Mouse (Mus musculus) WW6 (cell line): ENCODE results near the gene Nr2f6.
"Not testable (repeated sequence)": the region's sequence is repeated elsewhere in the genome, so short reads cannot be mapped to it uniquely, and the experiment has no call there.

ENCODE experiments used
- DNase-seq: peaks from one replicate; pipeline ENCODE4 v3.0.0-alpha.2; 2013; ENCODE audit warnings: low read depth, low spot score

Nr2f6 gene

DNA sequence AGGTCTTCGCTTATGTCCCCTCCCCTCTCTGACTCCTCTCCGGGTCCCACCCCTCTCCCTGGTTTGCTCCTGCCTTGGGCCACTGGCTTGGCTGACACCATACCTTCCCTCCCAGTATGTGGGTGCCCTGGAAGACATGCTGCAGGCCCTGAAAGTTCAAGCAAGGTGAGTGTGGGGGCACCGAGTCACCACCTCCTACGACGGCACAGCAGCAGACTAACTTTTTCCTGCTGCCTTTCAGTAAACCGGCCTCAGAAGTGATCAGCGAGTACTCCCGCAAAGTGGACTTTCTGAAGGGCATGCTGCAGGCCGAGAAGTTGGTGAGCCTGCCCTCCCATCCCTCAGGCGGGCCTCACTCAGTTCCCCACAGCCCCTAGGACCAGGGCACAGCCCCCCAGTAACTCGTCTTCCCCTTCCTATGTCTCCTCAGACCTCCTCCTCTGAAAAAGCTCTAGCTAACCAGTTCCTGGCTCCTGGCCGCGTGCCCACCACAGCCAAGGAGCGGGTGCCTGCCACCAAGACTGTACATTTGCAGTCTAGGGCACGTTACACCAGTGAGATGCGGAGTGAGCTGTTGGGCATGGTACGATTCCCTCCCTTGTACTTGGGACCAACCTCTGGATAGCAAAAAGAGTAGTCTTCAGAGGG is 14.1 kb downstream of the Nr2f6 start:
- no peak for DNase-seq

DNA sequence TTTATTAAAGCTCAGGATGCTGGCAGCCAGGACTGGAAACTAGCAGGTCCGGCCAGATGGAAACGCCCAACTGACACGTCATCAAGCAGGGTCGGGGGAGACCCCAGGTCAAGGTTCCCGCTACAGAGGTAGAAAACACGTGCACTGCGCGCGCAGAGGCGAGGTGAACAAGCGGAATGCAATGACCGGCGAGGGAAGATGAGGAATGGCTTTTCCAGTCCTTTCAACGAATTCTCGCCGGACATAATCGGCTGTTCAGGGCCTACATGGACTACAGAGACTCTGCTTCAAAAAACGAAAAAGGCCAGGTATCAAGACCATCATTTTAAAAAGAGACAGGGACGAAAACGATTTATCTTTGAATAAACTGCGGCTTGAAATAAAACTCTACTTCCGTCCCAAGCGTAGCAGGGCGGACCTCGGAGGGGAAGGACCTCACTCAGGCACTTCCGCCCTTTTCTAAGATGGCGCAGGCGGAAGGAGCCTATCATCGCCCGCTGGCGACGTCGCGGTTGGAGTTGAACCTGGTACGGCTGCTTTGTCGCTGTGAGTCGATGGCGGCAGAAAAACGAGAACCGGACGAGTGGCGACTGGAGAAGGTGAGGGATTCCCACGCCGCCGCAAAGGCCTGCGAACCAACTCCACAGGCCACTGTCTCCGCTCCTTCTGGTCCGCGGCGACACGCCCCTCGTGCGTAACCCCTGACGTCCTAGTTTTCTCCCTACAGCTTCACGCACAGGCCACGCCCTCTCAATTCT is 14.8 kb downstream of the Nr2f6 start, which contains the start of gene Use1:
TSS of gene Use1 (plus strand) at position 78 of the 758 bp plus-strand sequence.
- DNase-seq = peak; percentile 97

DNA sequence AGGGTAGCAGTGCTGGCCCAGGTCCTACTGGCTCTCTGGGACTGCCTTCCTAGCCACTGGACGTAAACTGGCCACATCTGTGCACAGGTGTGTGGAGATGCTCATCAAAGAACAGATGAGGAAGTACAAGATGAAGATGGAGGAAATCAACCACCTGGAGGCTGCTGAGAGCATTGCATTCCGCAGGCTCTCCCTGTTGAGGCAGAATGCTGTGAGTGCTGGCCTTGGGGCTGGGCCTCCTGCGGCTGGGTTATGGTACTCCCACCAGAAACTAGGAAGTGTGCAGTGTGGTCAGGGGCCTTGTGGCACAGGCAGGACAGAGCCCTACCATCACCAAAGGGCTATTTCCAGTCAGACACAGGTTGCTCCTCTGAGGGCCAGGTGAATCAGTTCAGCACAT is 23.7 kb downstream of the Nr2f6 start:
- DNase-seq = no peak

DNA sequence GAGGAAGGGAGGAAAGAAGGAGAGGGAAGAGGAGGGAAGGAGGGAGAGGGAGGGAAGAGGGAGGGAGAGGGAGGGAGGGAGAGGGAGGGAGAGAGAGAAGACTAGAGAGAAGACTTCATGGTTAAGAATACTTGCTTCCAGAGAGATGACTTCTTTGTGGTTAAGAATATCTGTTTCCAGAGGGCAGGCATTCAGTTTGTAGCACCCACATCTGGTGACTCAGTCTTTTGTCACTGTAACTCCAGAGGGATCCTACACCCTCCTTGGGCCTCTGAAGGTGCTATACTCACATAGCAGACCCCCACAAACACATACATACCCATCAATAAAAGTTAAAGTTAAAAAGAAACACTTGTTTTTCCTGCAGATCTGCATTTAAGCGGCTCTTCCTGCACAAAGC is 30.2 kb downstream of the Nr2f6 start:
- no peak for DNase-seq

DNA sequence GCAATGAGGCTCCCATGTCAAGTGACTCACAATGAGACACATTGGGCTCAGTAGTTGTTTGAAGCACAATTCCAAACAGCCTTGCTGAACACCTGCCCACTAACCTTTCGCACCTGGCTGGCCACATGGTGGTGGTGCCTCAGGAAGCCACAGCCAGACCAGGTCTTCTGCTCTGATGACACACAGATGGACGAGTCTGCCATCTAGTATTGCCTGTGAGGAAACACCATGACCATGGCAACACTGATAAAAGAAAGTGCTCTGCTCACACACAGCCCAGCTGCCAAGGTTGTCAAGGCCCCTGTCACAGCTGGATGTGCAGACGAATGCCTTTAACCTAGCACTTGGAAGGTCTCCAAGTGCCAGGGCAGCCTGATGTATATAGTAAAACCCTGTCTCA is 30.6 kb downstream of the Nr2f6 start:
- no peak for DNase-seq

DNA sequence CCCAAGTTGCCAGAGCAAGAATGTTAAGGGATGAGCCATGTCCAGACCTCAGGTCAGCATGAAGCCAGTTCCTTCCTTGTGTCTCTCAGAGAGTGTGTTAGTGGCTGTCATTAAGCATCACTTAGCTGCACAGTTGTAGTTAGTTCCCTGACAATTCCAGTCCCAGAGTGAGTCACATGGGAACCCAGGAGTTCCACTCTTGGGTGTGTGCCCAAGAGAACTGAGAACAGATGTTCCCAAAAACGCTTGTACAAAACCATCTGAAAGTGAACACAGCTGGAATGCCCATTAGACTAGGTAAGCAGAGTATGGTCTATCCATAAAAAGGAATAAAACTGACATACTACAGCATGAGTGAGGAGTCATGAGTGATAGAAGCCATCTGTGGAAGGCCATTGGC is 35.2 kb downstream of the Nr2f6 start:
- no peak for DNase-seq

DNA sequence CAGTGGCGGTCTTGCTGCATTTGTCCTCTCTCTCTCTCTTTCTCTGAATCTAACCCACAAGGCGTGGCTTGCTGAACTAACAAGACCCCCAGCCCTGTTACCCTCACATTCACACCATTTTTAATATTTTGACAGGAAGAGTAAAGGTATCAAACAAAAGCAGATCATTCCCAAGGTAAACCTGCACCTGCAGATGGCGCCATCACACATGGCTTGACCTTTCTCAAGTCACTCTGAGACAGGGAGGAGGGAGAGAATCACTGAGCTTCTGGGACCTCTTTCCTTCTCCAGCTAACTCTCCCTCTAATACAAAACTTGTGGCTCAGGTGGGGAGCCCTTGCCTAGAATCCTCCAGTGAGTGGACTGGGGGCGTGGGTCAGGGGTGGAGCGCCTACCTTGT is 41.1 kb downstream of the Nr2f6 start:
- no peak for DNase-seq

DNA sequence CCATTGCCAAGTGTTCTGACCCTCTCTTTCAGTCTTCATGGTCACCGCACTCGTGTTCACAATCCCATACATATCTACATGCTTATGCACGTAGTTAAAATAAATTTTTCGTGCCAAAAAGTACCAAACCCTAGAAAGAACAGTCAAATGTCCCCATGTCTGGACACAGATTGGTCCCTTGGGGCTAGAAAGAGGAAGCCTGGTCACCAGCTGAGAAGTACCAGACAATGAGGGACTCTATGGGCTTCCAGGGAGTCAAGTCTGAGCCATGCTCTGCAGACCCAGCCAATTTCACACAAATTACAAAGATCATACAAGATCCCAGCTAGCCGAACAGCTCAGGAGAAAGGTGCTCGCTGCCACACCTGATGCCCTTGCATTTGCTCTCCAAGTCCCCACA is 43.9 kb downstream of the Nr2f6 start:
- DNase-seq = not testable (repeated sequence)

DNA sequence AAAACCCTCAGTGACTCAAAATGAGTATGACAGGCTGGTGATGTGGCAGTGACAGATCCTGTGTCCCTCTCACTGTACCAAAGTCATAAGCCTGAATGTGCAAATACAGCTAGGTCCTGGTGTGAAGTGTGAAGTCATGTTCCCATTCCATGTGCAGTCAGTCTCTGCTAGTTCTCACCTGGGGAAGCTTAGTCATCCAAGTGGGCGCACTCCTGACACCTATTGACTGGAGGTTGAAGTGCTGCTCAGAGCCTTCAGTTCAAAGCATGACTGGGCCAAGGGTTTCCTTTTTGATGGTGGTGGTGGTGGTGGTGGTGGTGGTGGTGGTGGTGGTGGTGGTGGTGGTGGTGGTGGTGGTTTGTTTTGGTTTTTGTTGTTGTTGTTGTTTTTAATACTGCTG is 56.9 kb downstream of the Nr2f6 start:
- peak; percentile 33 for DNase-seq
